Mouse (Mus musculus): ENCODE results near the gene Fkbp10.

Gene Fkbp10

DNA sequence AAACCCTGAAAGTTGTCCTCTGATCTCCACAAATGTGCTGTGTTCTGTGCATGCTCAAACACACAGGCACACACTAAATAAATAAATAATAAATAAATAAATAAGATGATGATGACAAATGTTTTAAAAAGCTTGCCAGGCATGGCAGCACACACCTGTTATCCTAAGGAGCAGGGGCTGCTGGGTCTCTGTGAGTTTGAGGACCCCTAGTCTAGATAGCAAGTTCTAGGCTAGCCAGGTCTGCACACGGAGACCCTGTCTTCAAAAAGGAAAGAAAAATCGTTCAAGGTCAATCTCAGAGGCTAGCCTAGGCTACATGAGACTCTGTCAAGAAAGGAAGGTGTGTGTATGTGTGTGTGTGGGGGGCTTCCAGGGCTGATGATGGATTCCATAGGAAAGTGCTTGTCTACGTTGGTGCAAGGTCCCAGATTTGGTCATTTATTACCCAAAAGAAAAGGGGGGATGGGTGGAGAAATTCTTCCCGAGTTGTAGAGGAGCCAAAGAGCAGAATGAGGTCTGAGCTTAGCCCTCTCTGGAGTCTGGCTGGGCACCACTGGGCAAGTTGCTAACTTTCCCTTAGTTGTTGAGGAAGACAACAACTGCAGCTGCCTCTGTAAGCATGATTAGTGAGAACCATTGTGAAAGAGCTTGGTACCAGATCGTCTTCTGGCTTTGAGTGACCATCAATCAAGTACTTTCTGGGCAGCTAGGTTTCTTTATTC is 21.0 kb upstream of the Fkbp10 start:
- no peak for DNase-seq (ENCODE audit: low read depth, low spot score)

GRCm38 (mm10) chr11:100395200-100395599 is 20.3 kb upstream of the Fkbp10 start:
- DNase-seq (ENCODE audit: low read depth, low spot score) = no peak

DNA sequence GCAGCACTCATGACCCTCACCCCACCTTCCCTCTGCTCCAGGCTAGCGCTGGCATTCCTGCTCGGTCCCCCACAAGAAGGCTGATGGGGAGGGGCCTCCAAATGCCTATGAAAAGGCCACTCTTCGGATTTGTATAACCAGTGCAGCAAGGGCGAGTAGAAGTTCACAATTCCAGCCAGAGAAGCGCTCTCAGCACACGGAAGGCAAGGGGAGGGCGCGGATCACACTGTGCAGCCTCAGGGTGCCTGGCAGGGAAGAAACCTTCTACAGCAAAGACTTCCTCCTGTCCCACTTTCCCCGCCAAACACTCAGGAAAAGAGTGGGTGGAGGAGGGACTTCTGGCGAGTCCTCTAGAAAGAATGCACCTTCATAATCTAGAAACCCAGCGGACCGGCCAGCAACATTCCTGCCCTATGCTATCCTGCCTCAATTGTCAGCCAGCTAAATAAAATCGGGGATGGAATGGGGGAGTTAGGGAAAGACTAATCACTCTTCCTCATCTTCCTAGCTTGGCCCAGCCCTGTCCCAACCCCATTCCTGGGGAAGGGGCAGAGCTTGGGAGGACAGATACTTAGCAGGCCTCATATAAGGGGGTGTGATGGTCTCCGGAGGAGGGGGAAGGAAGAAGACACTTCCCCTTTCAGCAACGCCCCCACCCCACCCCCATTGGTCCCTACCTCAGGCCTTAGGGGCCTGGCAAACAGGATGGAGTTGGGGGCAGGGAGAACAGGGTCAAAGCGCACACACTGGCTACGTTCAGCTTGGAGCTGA is 19.5 kb upstream of the Fkbp10 start:
- no peak for DNase-seq (ENCODE audit: low read depth, low spot score)

GRCm38 (mm10) chr11:100396886-100397599 is 18.5 kb upstream of the Fkbp10 start:
- no peak for DNase-seq (ENCODE audit: low read depth, low spot score)

DNA sequence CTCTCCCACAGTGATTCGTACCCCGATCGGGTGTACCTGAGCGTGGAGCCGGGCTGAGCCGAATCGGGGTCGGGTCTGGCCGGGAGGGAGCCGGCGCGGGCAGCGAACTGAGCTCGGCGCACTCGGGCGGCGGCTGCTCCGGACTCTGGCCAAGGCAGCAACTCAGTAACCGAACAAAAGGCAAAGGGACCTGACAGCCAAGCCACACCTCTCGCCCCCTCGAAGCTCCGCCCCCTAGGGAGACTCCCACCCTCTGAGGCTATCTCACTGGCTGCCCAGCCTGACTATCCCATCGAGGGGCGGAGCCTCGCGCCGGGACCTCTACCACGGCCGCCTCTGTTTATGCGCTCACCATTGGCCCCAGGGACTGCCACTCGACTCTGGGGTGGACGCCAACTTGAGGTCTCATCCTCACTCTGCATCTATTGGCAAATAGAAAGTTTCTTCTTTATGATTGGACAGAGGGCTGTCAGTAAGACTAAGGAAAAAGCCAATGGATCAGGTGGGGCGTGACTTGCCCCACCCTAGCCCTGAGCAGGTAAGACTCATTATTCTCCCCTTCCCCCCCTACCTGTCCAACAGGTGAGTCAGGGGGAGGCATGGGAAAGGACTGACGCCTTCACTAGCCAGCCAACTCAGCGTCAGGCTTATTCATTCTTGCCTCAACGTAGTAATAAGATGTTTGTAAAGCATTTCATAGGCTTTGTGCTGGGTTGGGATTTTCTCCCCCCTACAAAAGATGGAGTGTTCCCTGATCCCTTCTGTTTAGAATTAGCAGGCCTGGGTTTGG is 17.7 kb upstream of the Fkbp10 start, which contains the start of gene Jup:
Gene Jup, minus strand, starts transcription at position 164 of the 790 bp plus-strand sequence.
- peak; percentile 96 for DNase-seq (ENCODE audit: low read depth, low spot score)

GRCm38 (mm10) chr11:100398517-100398916 is 17.0 kb upstream of the Fkbp10 start:
- no peak for DNase-seq (ENCODE audit: low read depth, low spot score)

GRCm38 (mm10) chr11:100399320-100399719 is 16.2 kb upstream of the Fkbp10 start:
- no peak for DNase-seq (ENCODE audit: low read depth, low spot score)

DNA sequence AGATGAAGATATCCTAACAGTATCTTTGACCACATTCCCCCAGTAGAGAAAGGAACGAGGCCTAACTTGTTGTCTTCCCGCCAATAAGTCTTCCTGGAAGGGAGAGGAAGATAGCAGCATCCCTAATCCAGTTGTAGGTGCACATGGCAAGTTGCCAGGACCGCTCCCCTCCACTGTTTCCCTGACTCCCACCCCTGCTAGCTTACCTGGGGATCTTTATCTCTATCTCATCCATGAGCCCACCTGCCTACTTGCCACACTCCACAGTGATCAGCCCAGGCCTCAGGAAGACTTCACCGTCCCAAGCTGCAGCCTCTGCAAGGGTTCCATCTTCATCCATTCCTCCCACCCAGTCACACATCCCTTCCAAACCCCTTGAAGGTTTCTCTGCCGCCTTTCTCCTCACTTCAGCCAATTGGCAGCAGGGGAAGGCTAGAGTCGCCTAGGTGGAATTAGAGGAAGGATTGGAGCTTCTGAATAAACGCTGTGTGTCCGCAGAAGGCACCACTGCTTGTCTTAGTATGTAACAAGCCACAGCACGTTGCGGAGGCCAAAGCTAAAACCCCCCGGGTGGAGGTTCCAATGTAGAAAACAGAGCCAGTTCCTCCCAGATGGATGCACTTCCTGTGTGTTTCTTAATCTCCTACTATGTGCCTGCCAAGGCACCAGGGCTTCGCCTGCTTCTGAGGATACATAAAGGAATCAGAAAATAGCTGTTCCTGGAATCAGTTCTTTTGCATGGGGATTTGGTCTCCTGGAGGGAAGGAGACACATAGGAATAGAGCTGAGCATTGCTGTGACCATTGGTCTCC is 15.6 kb upstream of the Fkbp10 start:
- no peak for DNase-seq (ENCODE audit: low read depth, low spot score)

- DNase-seq (ENCODE audit: low read depth, low spot score) = no peak
These were observed 14.7 kb upstream of the Fkbp10 start for GRCm38 (mm10) chr11:100400842-100401241.

- DNase-seq (ENCODE audit: low read depth, low spot score) = no peak
These were observed 13.3 kb upstream of the Fkbp10 start for GRCm38 (mm10) chr11:100402240-100402639.

- DNase-seq (ENCODE audit: low read depth, low spot score) = no peak
These were observed 12.8 kb upstream of the Fkbp10 start for GRCm38 (mm10) chr11:100402682-100403081.

DNA sequence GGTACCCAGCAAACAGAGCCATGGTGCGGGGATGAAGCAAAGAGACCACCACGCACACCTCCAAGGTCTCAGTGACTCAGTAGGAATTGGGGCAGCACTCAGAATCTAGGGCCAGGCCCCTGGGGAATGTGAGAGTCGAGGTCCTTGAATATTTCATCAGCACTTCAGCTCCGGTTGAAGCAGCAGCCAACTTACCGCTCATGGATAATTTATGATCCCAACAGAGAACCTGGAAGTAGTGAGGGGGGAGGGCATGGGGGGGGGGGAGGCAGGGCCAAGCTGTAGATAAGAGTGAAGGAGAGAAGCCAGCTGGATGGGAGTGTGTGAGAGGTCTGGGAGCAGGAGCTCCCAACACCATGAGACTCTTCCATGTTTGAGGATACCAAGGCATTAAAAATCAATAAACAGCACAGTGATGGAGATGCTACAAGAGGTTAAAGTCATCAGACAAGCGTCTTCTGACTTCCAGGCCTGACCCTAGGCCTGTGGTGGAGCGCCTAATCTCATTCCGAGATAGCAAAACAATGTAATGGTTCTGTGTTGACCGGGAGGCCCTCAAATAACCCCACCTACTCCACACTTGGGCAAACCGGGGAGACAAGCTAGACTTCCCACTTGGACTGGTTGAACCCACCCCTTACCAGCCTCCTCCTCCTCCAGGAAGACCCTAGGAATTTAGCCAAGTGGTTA is 11.9 kb upstream of the Fkbp10 start:
- no peak for DNase-seq (ENCODE audit: low read depth, low spot score)

- DNase-seq (ENCODE audit: low read depth, low spot score) = no peak
These were observed 10.9 kb upstream of the Fkbp10 start for GRCm38 (mm10) chr11:100404456-100405074.

- no peak for DNase-seq (ENCODE audit: low read depth, low spot score)
These were observed 9.2 kb upstream of the Fkbp10 start for GRCm38 (mm10) chr11:100406273-100406672.

- no peak for DNase-seq (ENCODE audit: low read depth, low spot score)
These were observed 8.3 kb upstream of the Fkbp10 start for GRCm38 (mm10) chr11:100406995-100407705.

- no peak for DNase-seq (ENCODE audit: low read depth, low spot score)
These were observed 7.2 kb upstream of the Fkbp10 start for GRCm38 (mm10) chr11:100408076-100408834.

- DNase-seq (ENCODE audit: low read depth, low spot score) = no peak
These were observed 6.5 kb upstream of the Fkbp10 start for GRCm38 (mm10) chr11:100408835-100409462.

GRCm38 (mm10) chr11:100409686-100410085 is 5.8 kb upstream of the Fkbp10 start:
- DNase-seq (ENCODE audit: low read depth, low spot score) = no peak

All from retina, postnatal 7 days (tissue).